Mouse (Mus musculus): ENCODE measurements around the gene H2al2a.
"Not testable (repeated sequence)": the region's sequence is repeated elsewhere in the genome, so short reads cannot be mapped to it uniquely, and the experiment has no call there.

The H2al2a gene

GRCm38 (mm10) chr2:17977645-17978044 lies 19.1 kb downstream of the H2al2a start:
- DNase-seq (ENCODE audit: low spot score in 2 of 2), result not testable (repeated sequence)

- no peak for DNase-seq (ENCODE audit: low spot score in 2 of 2)
Observed at GRCm38 (mm10) chr2:17975601-17976327, 21.0 kb downstream of the H2al2a start.

GRCm38 (mm10) chr2:17973868-17974440 lies 22.8 kb downstream of the H2al2a start:
- no peak for DNase-seq (ENCODE audit: low spot score in 2 of 2)

- no peak for DNase-seq (ENCODE audit: low spot score in 2 of 2)
Observed at GRCm38 (mm10) chr2:17973246-17973645, 23.5 kb downstream of the H2al2a start.

- DNase-seq (ENCODE audit: low spot score in 2 of 2), result no peak
Observed at GRCm38 (mm10) chr2:17972843-17973242, 23.9 kb downstream of the H2al2a start.

GRCm38 (mm10) chr2:17971407-17971806 lies 25.4 kb downstream of the H2al2a start:
- no peak for DNase-seq (ENCODE audit: low spot score in 2 of 2)

- DNase-seq (ENCODE audit: low spot score in 2 of 2), result no peak
Observed at GRCm38 (mm10) chr2:17970662-17971061, 26.1 kb downstream of the H2al2a start.

GRCm38 (mm10) chr2:17970187-17970586 lies 26.6 kb downstream of the H2al2a start:
- DNase-seq (ENCODE audit: low spot score in 2 of 2), result no peak

- no peak for DNase-seq (ENCODE audit: low spot score in 2 of 2)
Observed at GRCm38 (mm10) chr2:17968571-17968970, 28.2 kb downstream of the H2al2a start.

GRCm38 (mm10) chr2:17968037-17968436 lies 28.7 kb downstream of the H2al2a start:
- not testable (repeated sequence) for DNase-seq (ENCODE audit: low spot score in 2 of 2)

GRCm38 (mm10) chr2:17959501-17959900 lies 37.3 kb downstream of the H2al2a start:
- no peak for DNase-seq (ENCODE audit: low spot score in 2 of 2)

GRCm38 (mm10) chr2:17946875-17947274 lies 49.9 kb downstream of the H2al2a start:
- no peak for DNase-seq (ENCODE audit: low spot score in 2 of 2)

Data from cerebellum, postnatal 4 days (tissue).